Mouse (Mus musculus) cortical plate, adult 2 months (tissue): ENCODE data around the gene Nfia. TPM values are rescaled to one million over a fixed set of nuclear protein-coding genes. Genes with fewer than 3 reads are reported as not detected.

Source experiments
- H3K27ac ChIP-seq: fragments of 200-500 bp; 2 replicates; pipeline ENCODE4 v1.5.1; 2012; ENCODE audit warnings: low read length, control low read depth, inconsistent platforms; ENCODE audit not compliant: insufficient read depth
- H3K4me1 ChIP-seq: fragments of 200-500 bp; 2 replicates; pipeline ENCODE4 v1.6.1; 2011; ENCODE audit warnings: low read length; ENCODE audit not compliant: control insufficient read depth, insufficient read depth
- H3K4me3 ChIP-seq: fragments of 200-500 bp; 2 replicates; pipeline ENCODE4 v1.5.1; 2011; ENCODE audit warnings: mild to moderate bottlenecking, low read length, control low read depth; ENCODE audit not compliant: insufficient read depth
- CTCF ChIP-seq: fragments of 200-500 bp; IDR thresholded peaks from 2 replicates; pipeline ENCODE4 v1.5.1; 2011; ENCODE audit warnings: mild to moderate bottlenecking, control low read depth, low read length; ENCODE audit not compliant: insufficient read depth; ENCODE audit errors: extremely low read depth
- POLR2A ChIP-seq: fragments of 200-500 bp; IDR thresholded peaks from 2 replicates; pipeline ENCODE4 v1.6.1; 2011; ENCODE audit warnings: mild to moderate bottlenecking, low read length, control low read depth; ENCODE audit not compliant: insufficient read depth; ENCODE audit errors: extremely low read depth
- polyA plus RNA-seq: library from polyadenylated mRNA; depleted of rRNA; stranded (reverse); fragments of >200 nt; gene quantifications from 2 replicates; pipeline ENCODE4 v1.2.3, GENCODE M21; 2012

The Nfia gene
- polyA plus RNA-seq, 1 experiment: 24.1 TPM

- no peak overlapping the region for H3K27ac ChIP-seq
- no peak overlapping the region for H3K4me3 ChIP-seq
- TF ChIP-seq POLR2A: no peak
- peaks cover 2% of the 10 kb centered on the region; the same call in 1 of the 2 replicates for H3K4me1 ChIP-seq
Measured at GRCm38 (mm10) chr4:98107936-98108675, 335.6 kb downstream of the Nfia start.

DNA sequence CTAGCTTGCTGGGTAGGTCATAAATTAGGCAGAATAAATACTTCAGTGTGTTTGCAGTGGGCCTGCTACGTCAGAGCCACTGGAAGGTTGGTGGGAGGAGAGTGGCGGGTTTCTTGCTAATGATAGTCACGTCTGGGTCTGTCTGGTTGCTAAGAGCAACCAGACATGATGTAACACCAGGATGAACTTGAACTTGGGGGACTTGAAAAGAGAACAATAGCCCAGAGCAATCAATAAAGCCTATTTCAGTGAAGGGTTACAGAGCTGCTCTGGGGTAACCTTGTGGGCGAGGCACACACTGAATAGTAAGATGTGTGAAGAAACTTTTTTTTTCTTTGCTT, 336.1 kb downstream of the Nfia start:
- no peak for TF ChIP-seq CTCF
- TF ChIP-seq POLR2A: no peak
- Histone ChIP-seq H3K4me3 (no peak overlapping the region), H3K27ac (peak overlapping the region; percentile 73; the same call in 1 of the 2 replicates), H3K4me1 (peaks cover 2% of the 10 kb centered on the region; the same call in 1 of the 2 replicates)

- peak overlapping the region; percentile 73 for H3K27ac ChIP-seq
- peaks cover 2% of the 10 kb centered on the region; the same call in 1 of the 2 replicates for H3K4me1 ChIP-seq
- H3K4me3 ChIP-seq: no peak overlapping the region
- TF ChIP-seq POLR2A (no peak), CTCF (peak; percentile 22; the same call in 1 of the 2 replicates)
Measured at GRCm38 (mm10) chr4:98109064-98109463, 336.5 kb downstream of the Nfia start.

- H3K27ac ChIP-seq: no peak overlapping the region
- no peak overlapping the region for H3K4me3 ChIP-seq
- TF ChIP-seq POLR2A (no peak), CTCF (no peak)
- H3K4me1 ChIP-seq: peaks cover 2% of the 10 kb centered on the region; the same call in 1 of the 2 replicates
Measured at GRCm38 (mm10) chr4:98109911-98110310, 337.4 kb downstream of the Nfia start.

- peaks cover 2% of the 10 kb centered on the region; the same call in 1 of the 2 replicates for H3K4me1 ChIP-seq
- H3K4me3 ChIP-seq: no peak overlapping the region
- TF ChIP-seq POLR2A (no peak), CTCF (no peak)
- H3K27ac ChIP-seq: no peak overlapping the region
Measured at GRCm38 (mm10) chr4:98113289-98114024, 340.9 kb downstream of the Nfia start.

DNA sequence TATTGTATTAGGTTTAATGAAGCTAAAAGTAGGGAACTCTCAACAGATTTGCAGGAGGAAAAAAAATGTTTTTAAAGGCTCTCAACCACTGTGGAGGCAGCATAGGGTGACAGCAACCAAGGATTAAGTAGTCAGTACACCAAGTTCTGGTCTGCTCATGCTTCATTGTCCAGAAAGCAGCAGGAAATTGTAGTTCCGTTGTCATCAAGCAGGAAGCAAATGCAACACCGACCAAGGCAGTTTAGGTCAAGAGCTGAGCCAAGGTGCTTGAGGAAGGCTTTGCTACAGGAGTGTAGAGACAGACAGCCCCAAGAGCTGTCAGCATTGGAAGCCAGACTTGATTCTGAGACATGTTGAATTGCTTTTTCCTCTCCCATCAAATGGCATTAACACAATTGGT, 342.4 kb downstream of the Nfia start:
- H3K27ac ChIP-seq: no peak overlapping the region

GRCm38 (mm10) chr4:98115401-98115800, 342.9 kb downstream of the Nfia start:
- no peak overlapping the region for H3K27ac ChIP-seq

More for the DNA sequence above, 342.4 kb downstream of the Nfia start:
- TF ChIP-seq CTCF: no peak
- TF ChIP-seq POLR2A: no peak
- Histone ChIP-seq H3K4me1 (no peaks in the 10 kb centered on the region), H3K4me3 (no peak overlapping the region)

GRCm38 (mm10) chr4:98116046-98116445, 343.5 kb downstream of the Nfia start:
- Histone ChIP-seq H3K4me1 (no peaks in the 10 kb centered on the region), H3K27ac (no peak overlapping the region)
- TF ChIP-seq POLR2A: no peak

More at GRCm38 (mm10) chr4:98115401-98115800, 342.9 kb downstream of the Nfia start:
- H3K4me3 ChIP-seq: no peak overlapping the region
- no peak for TF ChIP-seq CTCF
- H3K4me1 ChIP-seq: no peaks in the 10 kb centered on the region

GRCm38 (mm10) chr4:98118126-98118525, 345.6 kb downstream of the Nfia start:
- TF ChIP-seq CTCF: no peak
- no peak for TF ChIP-seq POLR2A
- H3K4me3 ChIP-seq: no peak overlapping the region
- no peak overlapping the region for H3K27ac ChIP-seq
- no peaks in the 10 kb centered on the region for H3K4me1 ChIP-seq

More at GRCm38 (mm10) chr4:98116046-98116445, 343.5 kb downstream of the Nfia start:
- no peak overlapping the region for H3K4me3 ChIP-seq

DNA sequence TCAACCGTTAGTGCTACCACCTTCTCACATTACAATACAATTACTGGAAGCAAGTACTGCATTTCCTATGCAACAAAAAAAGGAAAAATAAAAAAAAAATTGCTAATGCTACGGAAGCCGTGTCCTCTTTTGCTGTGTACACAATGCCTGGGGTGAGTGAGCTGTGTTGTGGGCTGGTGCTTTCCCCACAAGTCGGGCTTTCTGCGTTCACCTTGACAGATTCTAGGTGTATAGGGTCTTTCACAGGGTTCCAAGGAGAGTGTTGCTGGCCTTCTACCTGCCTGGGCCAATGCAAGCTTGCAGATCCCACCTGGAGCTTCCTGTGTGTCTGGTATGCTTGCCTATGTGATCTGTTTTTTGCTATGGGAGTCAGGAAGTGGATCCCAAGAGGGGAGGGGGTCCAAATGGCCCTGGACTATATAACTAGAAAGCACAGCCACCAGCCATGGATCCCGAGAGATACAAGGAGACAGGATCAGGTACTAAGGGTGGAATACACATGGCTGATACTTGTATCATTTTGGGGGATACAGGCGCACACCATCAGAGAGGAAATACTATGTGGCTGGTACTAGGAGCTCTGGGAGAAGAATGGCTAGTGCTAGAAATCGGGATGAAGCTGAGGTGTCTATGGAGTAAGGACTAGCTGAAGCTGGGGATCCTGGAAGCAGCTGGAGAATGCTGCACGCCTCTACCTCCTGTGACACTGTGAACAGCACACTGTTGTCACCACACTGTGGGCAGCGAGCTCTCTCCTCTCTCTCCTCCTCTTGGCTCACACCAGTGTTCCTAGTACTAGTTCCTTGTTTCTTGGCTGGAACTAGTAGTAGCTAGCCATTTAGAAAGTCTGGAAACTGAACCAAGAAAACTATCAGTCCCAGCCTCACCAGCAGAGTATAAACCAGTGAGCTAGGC, 346.5 kb downstream of the Nfia start:
- no peak overlapping the region for H3K4me3 ChIP-seq
- no peaks in the 10 kb centered on the region for H3K4me1 ChIP-seq
- no peak overlapping the region for H3K27ac ChIP-seq
- TF ChIP-seq POLR2A (no peak), CTCF (no peak)
